Comparison of ENCODE assay signal across 11 mouse cellular contexts in genomic region chr14:46379285-46379684, GRCm38 (mm10). TPM values are rescaled to one million over a fixed set of nuclear protein-coding genes. Genes with fewer than 3 reads are reported as not detected.
A peak's percentile ranks its signal among the peaks of the same experiment; 100 is the strongest.
DNase-seq lines count a peak whose midpoint lies in the region; ATAC-seq lines count a peak whose summit lies in the region.
"Had no signal": no experiment of that assay in that cellular context is flagged by ENCODE, and none has a peak within 500 bp of the region (broad histone marks: within the 10 kb centered on the region; RNA-seq: fewer than 3 reads in every experiment).

Gm15217 (plus strand) TSS chr14:46379414.

- peak within 1 kb of the TSS; percentile 38 for H3K27ac ChIP-seq in lung, embryonic 15.5 days
- no peak within 1 kb of the TSS for H3K27ac ChIP-seq in forebrain, embryonic 16.5 days (ENCODE audit: low read length)
- H3K27ac ChIP-seq in limb, embryonic 13.5 days, result peak within 1 kb of the TSS; percentile 63; the same call in 1 of the 2 replicates
- no peak within 1 kb of the TSS for H3K27ac ChIP-seq in stomach, embryonic 14.5 days (ENCODE audit: low read length)

- H3K27me3 ChIP-seq in lung, embryonic 15.5 days, result no peaks in the 10 kb centered on the region
- peaks cover 46% of the 10 kb centered on the region for H3K27me3 ChIP-seq in forebrain, embryonic 16.5 days (replicated peaks; ENCODE audit: control insufficient read depth, insufficient read depth, low read length)
- H3K27me3 ChIP-seq in limb, embryonic 13.5 days, result peaks cover 17% of the 10 kb centered on the region
- H3K27me3 ChIP-seq in stomach, embryonic 14.5 days (ENCODE audit: control insufficient read depth, insufficient read depth, low read length), result no peaks in the 10 kb centered on the region
- H3K27me3 ChIP-seq: Patski had no signal

- H3K9me3 ChIP-seq in lung, embryonic 15.5 days, result no peaks in the 10 kb centered on the region
- no peaks in the 10 kb centered on the region for H3K9me3 ChIP-seq in forebrain, embryonic 16.5 days (ENCODE audit: control insufficient read depth, low read length)
- no peaks in the 10 kb centered on the region for H3K9me3 ChIP-seq in limb, embryonic 13.5 days
- no peaks in the 10 kb centered on the region for H3K9me3 ChIP-seq in stomach, embryonic 14.5 days (ENCODE audit: control insufficient read depth, low read depth, low read length)

- 61% methylated on average over 12 of the region's 12 CpGs for WGBS in lung, embryonic 15.5 days
- 85% methylated on average over 12 of the region's 12 CpGs for WGBS in forebrain, embryonic 16.5 days
- 81% methylated on average over 12 of the region's 12 CpGs for WGBS in limb, embryonic 13.5 days
- 78% methylated on average over 12 of the region's 12 CpGs for WGBS in stomach, embryonic 14.5 days

- peaks cover 35% of the 10 kb centered on the region for H3K4me1 ChIP-seq in lung, embryonic 15.5 days
- H3K4me1 ChIP-seq in forebrain, embryonic 16.5 days (replicated peaks; ENCODE audit: control insufficient read depth, insufficient read depth, low read length), result peaks cover 6% of the 10 kb centered on the region
- peaks cover 43% of the 10 kb centered on the region for H3K4me1 ChIP-seq in limb, embryonic 13.5 days
- H3K4me1 ChIP-seq in stomach, embryonic 14.5 days (ENCODE audit: control insufficient read depth, insufficient read depth, low read length), result 0 out of 2 replicates have a peak, but pooled peaks cover 7% of the 10 kb centered on the region

- peak within 1 kb of the TSS; percentile 18; the same call in 1 of the 2 replicates for H3K4me3 ChIP-seq in lung, embryonic 15.5 days
- no peak within 1 kb of the TSS; the same call in none of the 2 replicates for H3K4me3 ChIP-seq in forebrain, embryonic 16.5 days (replicated peaks; ENCODE audit: low read length)
- H3K4me3 ChIP-seq in limb, embryonic 13.5 days, result peak within 1 kb of the TSS; percentile 37
- peak within 1 kb of the TSS; percentile 15; the same call in 1 of the 2 replicates for H3K4me3 ChIP-seq in stomach, embryonic 14.5 days (ENCODE audit: low read depth, low read length)

- H3K4me2 ChIP-seq in lung, embryonic 15.5 days, result peak within 1 kb of the TSS; percentile 54
- H3K4me2 ChIP-seq in forebrain, embryonic 16.5 days (ENCODE audit: low read length), result peak within 1 kb of the TSS; percentile 47
- peak within 1 kb of the TSS; percentile 71 for H3K4me2 ChIP-seq in limb, embryonic 13.5 days (replicated peaks)
- H3K4me2 ChIP-seq in stomach, embryonic 14.5 days (replicated peaks; ENCODE audit: low read depth, low read length), result peak within 1 kb of the TSS; percentile 48

- peak within 1 kb of the TSS; percentile 20; the same call in 1 of the 2 replicates for H3K9ac ChIP-seq in lung, embryonic 15.5 days
- no peak within 1 kb of the TSS for H3K9ac ChIP-seq in forebrain, embryonic 16.5 days (replicated peaks; ENCODE audit: low read depth, low read length)
- 0 out of 2 replicates have a peak within 1 kb of the TSS, but pooled peaks have one; percentile 13 for H3K9ac ChIP-seq in limb, embryonic 13.5 days
- H3K9ac ChIP-seq in stomach, embryonic 14.5 days (replicated peaks; ENCODE audit: low read depth, low read length), result no peak within 1 kb of the TSS

- H3K36me3 ChIP-seq in lung, embryonic 15.5 days, result peaks cover 23% of the 10 kb centered on the region
- H3K36me3 ChIP-seq in forebrain, embryonic 16.5 days (ENCODE audit: control insufficient read depth, insufficient read depth), result no peaks in the 10 kb centered on the region
- peaks cover 13% of the 10 kb centered on the region for H3K36me3 ChIP-seq in limb, embryonic 13.5 days
- H3K36me3 ChIP-seq in stomach, embryonic 14.5 days (ENCODE audit: control insufficient read depth, insufficient read depth, low read length), result peaks cover 10% of the 10 kb centered on the region

- ATAC-seq in lung, embryonic 15.5 days (ENCODE audit: borderline replicate concordance, extremely low read depth, low FRiP score, low TSS enrichment), result no peak
- ATAC-seq in forebrain, embryonic 16.5 days, result no peak
- ATAC-seq in limb, embryonic 13.5 days (ENCODE audit: low FRiP score, low read depth), result no peak
- ATAC-seq in stomach, embryonic 14.5 days (ENCODE audit: insufficient number of reproducible peaks, insufficient read depth, low FRiP score, low read depth), result no peak
- no peak for ATAC-seq in megakaryocyte, adult 5-6 weeks (ENCODE audit: poor library complexity, severe bottlenecking)
- ATAC-seq: Patski had no signal

- DNase-seq in lung, postnatal 25 days (ENCODE audit: low spot score), result no peak
- no peak for DNase-seq in retina, postnatal 1 day
- no peak for DNase-seq in B cell, adult 2 months
- DNase-seq: cerebellum, adult 18-20 months; left cerebral cortex, postnatal 4 days had no signal

RNA-seq across cellular contexts. Expression of gene Gm15217, which starts in this region (rescaled TPM):
- polyA plus RNA-seq in lung, embryonic 15.5 days (2015; fragmentation: Nextera tagmentation; extraction: Ambion mirVana), result 0.21 TPM in 1 of 2 replicates, not detected in the other
- not detected in 2 replicates for polyA plus RNA-seq in forebrain, embryonic 16.5 days (2015; fragmentation: Nextera tagmentation; extraction: Ambion mirVana)
- 0.34 TPM in 1 of 2 replicates, not detected in the other for polyA plus RNA-seq in limb, embryonic 13.5 days (2015; fragmentation: Nextera tagmentation; extraction: Ambion mirVana)
- polyA plus RNA-seq in stomach, embryonic 14.5 days (2014; fragmentation: Nextera tagmentation; extraction: Ambion mirVana), result 0.36 and 1.1 TPM in 2 replicates
- total RNA-seq in megakaryocyte, adult 5-6 weeks (2015), result not detected in 2 replicates
- not detected in 2 replicates for total RNA-seq in megakaryocyte, adult 5-6 weeks (2017)
- total RNA-seq: left cerebral cortex, postnatal 4 days had no signal
- polyA plus RNA-seq: Patski had no signal

Comparison
In these comparisons a context has a peak if more than half of its experiments do, and no peak if none do; other contexts are left out.
1. H3K27ac ChIP-seq: peak in lung, embryonic 15.5 days (single experiment) and limb, embryonic 13.5 days (single experiment); none in forebrain, embryonic 16.5 days (single experiment) and stomach, embryonic 14.5 days (single experiment).
2. H3K9ac ChIP-seq: peak in lung, embryonic 15.5 days (single experiment) and limb, embryonic 13.5 days (single experiment); none in forebrain, embryonic 16.5 days (single experiment) and stomach, embryonic 14.5 days (single experiment).
3. Peak in every context shown above with its lines, with median percentiles within 50 percentile points of each other: H3K4me2 ChIP-seq.